Mouse (Mus musculus): ENCODE data around the gene Sirt4. TPM values are rescaled to one million over a fixed set of nuclear protein-coding genes. Genes with fewer than 3 reads are reported as not detected.

The Sirt4 gene
- polyA plus RNA-seq, 1 experiment from 2014 or later, result 6.1 TPM

DNA sequence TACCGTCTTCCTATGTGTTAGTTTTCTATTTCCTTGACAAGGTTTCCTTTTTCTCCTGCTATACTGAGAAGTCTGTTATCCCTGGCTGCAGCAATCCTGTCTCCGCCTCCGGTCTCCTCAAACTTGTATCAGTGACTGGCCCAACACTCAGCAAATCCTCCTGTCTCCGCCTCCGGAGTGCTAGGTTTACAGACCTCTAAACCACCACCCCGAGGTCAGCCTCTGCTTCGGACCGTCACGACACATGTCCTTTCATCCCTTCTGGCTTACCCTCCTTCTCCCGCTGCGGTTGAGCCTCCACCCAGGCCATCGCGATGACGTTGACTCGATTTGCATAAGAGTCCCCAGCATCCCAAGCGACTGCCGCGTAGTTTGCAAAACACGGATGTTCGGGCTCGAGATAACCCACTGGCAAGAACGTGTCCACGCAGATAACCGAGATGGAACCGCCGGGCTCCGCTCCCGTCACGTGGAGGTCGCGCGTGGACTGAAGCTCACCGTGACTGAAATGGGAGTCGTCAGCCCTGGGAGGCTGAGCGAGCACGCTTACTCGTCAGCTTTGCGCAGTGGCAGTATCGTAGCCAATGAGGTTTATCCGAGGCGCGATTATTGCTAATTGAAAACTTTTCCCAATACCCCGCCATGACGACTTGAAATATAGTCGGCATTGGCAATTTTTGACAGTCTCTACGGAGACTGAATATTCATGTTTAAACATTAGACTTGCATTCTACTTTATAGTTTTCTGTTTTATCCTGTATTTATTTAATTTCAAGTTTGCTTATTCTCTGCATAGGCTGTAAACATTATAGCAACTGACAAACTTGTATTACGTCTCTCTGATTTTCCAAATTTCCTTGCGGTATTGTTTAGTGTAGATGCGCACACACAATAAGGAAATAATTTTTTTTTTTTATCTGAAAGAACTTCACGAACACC lies 5.4 kb upstream of the Sirt4 start:
- WGBS (ENCODE audit: insufficient replicate concordance), result under 1% methylated on average over 50 of the region's 50 CpGs
- peak; percentile 81 for ATAC-seq (ENCODE audit: low read depth)
- peak; percentile 84 for DNase-seq

DNA sequence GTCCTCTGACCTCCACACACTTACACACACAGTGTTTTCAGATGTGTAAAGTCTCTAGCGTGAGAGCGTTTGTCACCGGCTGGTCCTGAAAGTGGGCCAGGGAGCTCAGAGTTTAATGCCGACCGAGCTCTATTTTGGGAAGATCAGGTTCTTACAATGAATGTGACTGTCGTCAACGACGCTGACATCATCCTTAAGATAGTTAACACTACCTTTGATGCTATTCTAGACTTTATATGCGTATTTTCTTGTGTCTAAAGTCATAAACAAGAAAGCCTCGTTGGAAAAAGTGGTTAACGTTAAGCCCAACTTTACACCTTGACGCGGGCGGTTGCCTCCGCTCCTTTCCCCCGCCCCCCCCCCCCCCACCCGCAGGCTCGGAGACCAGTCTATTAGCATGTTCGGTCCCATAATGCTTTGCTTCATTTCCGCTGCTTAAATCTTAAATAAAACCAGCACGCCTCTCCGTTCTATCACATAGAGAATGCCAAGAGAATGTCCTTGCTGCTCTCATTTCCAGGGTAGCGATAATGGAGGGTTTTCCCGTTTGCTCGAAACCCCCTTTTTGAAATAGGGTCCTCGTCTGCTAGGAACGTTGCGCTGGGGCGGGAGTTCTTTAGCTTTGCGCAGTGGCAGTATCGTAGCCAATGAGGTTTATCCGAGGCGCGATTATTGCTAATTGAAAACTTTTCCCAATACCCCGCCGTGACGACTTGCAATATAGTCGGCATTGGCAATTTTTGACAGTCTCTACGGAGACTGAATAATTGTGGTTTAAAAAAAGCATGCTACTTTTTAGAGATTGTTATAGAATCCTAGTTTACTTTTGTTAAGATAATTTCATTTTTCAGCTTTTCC lies 4.5 kb upstream of the Sirt4 start:
- under 1% methylated on average over 39 of the region's 39 CpGs for WGBS (ENCODE audit: insufficient replicate concordance)
- H3K9me3 ChIP-seq (replicated peaks), result no peaks in the 10 kb centered on the region
- peaks cover 49% of the 10 kb centered on the region for H3K4me1 ChIP-seq (replicated peaks)
- peak overlapping the region; percentile 79 for H3K9ac ChIP-seq
- H3K4me2 ChIP-seq, result peak overlapping the region; percentile 70
- H3K27me3 ChIP-seq, result 0 out of 2 replicates have a peak, but pooled peaks cover 2% of the 10 kb centered on the region
- peak; percentile 74 for DNase-seq
- H3K27ac ChIP-seq, result peak overlapping the region; percentile 100
- H3K4me3 ChIP-seq (replicated peaks), result peak overlapping the region; percentile 41
- peak; percentile 81 for ATAC-seq (ENCODE audit: low read depth)
- H3K36me3 ChIP-seq, result no peaks in the 10 kb centered on the region

More for the DNA sequence above, 5.4 kb upstream of the Sirt4 start:
- Histone ChIP-seq H3K36me3 (no peaks in the 10 kb centered on the region), H3K27ac (peak overlapping the region; percentile 100), H3K4me3 (replicated peaks) (peak overlapping the region; percentile 41), H3K9me3 (replicated peaks) (no peaks in the 10 kb centered on the region), H3K27me3 (0 out of 2 replicates have a peak, but pooled peaks cover 2% of the 10 kb centered on the region), H3K9ac (peak overlapping the region; percentile 79), H3K4me1 (replicated peaks) (peaks cover 48% of the 10 kb centered on the region), H3K4me2 (peak overlapping the region; percentile 70)

DNA sequence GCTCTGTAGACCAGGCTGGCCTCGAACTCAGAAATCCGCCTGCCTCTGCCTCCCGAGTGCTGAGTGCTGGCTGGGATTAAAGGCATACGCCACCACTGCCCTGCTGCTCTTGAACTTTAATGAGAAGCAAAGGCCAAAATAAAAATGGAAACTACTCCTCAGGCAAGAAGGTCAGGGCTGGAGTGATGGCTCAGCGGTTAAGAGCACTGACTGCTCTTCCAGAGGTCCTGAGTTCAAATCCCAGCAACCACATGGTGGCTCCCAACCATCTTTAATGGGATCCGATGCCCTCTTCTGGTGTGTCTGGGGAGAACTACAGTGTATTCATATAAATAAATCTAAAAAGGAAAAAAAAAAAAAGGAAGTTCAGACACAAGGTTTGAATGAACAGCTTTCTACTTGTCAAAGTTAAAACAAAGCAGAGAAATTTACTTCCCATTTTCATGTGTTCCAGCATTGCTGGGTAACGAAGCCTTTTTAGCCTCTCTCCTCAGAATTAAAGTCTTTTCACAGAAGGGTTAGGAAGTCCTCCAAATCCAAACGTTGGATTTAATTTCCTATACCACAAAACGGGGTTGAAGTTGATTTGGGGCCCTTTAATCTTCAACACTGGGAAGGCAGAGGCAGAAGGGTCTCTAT lies 3.5 kb upstream of the Sirt4 start:
- H3K4me1 ChIP-seq (replicated peaks), result peaks cover 55% of the 10 kb centered on the region
- H3K27me3 ChIP-seq, result no peaks in the 10 kb centered on the region
- no peaks in the 10 kb centered on the region for H3K9me3 ChIP-seq (replicated peaks)
- peak overlapping the region; percentile 81; the same call in 1 of the 2 replicates for H3K27ac ChIP-seq
- ATAC-seq (ENCODE audit: low read depth) (no peak), DNase-seq (no peak)
- no peaks in the 10 kb centered on the region for H3K36me3 ChIP-seq
- 52% methylated on average over 9 of the region's 9 CpGs for WGBS (ENCODE audit: insufficient replicate concordance)
- H3K4me2 ChIP-seq, result peak overlapping the region; percentile 70
- peak overlapping the region; percentile 41; the same call in 1 of the 2 replicates for H3K4me3 ChIP-seq (replicated peaks)
- peak overlapping the region; percentile 79 for H3K9ac ChIP-seq

DNA sequence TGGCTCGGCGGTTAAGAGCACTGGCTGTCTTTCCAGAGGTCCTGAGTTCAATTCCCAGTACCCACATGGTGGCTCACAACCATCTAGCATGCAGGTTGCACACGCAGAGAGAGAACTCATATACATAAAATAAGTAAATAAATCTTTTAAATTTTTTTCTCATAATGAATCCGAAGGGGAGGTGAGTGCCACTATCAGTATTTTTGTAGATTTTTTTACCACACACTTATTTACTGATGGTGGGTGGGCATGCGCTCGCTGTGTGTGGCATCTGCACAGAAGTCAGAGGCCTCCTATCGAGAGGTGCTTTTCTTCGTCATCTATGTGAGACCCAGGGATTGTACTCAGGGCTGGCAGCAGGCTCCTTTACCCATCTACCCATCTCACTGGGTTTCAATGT lies 2.8 kb upstream of the Sirt4 start:
- H3K27me3 ChIP-seq, result no peaks in the 10 kb centered on the region
- no peak overlapping the region for H3K4me2 ChIP-seq
- no peaks in the 10 kb centered on the region for H3K9me3 ChIP-seq (replicated peaks)
- 80% methylated on average over 8 of the region's 8 CpGs for WGBS (ENCODE audit: insufficient replicate concordance)
- H3K4me3 ChIP-seq (replicated peaks), result no peak overlapping the region
- no peak overlapping the region for H3K27ac ChIP-seq
- no peak overlapping the region for H3K9ac ChIP-seq
- H3K36me3 ChIP-seq, result no peaks in the 10 kb centered on the region
- no peak for DNase-seq
- H3K4me1 ChIP-seq (replicated peaks), result peaks cover 54% of the 10 kb centered on the region
- ATAC-seq (ENCODE audit: low read depth), result no peak

DNA sequence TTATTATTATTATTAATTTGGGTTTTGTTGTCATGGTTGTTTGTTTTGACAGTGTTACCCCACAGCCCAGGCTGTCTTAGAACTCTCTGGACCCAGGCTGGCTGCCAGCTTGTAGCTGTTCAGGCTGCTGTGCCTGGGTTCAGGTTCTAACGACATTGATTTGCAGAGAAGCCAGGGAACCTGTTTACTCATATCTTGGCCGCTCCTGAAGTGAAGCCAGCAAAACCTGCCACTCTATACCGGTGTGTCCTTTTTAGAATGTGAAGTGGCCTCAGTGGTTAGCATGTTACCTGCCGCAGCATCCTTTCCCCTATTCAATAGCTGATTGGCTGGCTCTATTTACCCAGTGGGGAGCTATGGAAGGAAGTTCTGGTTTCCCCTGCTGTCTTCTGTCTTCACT lies 2.2 kb upstream of the Sirt4 start:
- H3K4me2 ChIP-seq, result no peak overlapping the region

DNA sequence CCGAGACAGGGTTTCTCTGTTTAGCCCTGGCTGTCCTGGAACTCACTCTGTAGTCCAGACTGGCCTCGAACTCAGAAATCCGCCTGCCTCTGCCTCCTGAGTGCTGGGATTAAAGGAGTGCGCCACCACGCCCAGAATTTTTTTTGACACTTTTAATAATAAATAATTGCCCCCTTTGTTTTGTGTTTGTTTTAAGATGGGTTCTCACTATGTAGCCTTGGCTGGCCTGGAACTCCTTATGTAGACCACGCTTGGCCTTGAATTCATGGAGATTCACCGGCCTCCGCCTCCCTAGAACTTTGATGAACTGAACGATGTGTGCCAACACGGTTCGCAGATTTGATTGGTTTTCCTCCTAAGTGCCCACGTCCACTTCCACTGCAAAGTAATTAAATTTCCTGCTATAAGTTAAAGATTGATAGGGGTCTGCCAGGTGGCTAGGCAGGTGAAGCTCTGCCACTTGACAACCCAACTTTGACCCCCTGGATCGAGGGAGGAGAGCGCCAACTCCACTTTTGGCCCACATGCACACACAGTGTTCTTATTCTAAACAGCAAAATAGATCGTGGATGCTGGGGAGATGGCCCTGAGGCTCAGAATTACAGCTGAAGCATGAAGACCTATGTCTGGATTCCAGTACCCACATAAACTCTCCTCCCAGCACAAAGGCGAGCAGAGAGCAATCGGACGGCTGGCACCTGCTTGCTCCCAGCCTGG lies 1.1 kb upstream of the Sirt4 start:
- H3K9ac ChIP-seq, result no peak overlapping the region
- 81% methylated on average over 18 of the region's 18 CpGs for WGBS (ENCODE audit: insufficient replicate concordance)

More for the DNA sequence above, 2.2 kb upstream of the Sirt4 start:
- no peak for DNase-seq
- no peaks in the 10 kb centered on the region for H3K27me3 ChIP-seq
- no peak overlapping the region for H3K27ac ChIP-seq
- H3K4me3 ChIP-seq (replicated peaks), result no peak overlapping the region
- no peaks in the 10 kb centered on the region for H3K9me3 ChIP-seq (replicated peaks)
- no peaks in the 10 kb centered on the region for H3K36me3 ChIP-seq
- H3K4me1 ChIP-seq (replicated peaks), result peaks cover 48% of the 10 kb centered on the region
- no peak for ATAC-seq (ENCODE audit: low read depth)
- 47% methylated on average over 4 of the region's 4 CpGs for WGBS (ENCODE audit: insufficient replicate concordance)
- H3K9ac ChIP-seq, result no peak overlapping the region

DNA sequence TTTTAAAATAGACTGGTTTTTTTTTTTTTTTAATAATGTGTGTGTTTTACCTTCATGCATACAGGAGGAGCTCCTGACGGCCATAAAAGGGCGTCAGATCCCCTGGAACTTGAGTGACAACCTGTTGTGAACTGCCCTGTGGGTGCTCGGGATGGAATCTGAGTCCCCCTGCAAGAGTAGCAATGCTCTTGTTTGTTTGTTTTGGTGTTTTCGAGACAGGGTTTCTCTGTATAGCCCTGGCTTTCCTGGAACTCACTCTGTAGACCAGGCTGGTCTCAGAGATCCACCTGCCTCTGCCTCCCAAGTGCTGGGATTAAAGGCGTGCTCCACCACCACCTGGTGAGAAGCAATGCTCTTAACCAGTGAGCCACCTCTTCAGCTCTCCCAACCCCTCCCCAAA lies 471 bp upstream of the Sirt4 start:
- DNase-seq, result no peak

More for the DNA sequence above, 1.1 kb upstream of the Sirt4 start:
- no peaks in the 10 kb centered on the region for H3K36me3 ChIP-seq
- no peaks in the 10 kb centered on the region for H3K27me3 ChIP-seq
- no peak overlapping the region for H3K27ac ChIP-seq
- H3K4me3 ChIP-seq (replicated peaks), result no peak overlapping the region
- H3K4me2 ChIP-seq, result 0 out of 2 replicates have a peak overlapping the region, but pooled peaks have one; percentile 0
- H3K4me1 ChIP-seq (replicated peaks), result peaks cover 37% of the 10 kb centered on the region
- ATAC-seq (ENCODE audit: low read depth) (no peak), DNase-seq (no peak)
- H3K9me3 ChIP-seq (replicated peaks), result no peaks in the 10 kb centered on the region

DNA sequence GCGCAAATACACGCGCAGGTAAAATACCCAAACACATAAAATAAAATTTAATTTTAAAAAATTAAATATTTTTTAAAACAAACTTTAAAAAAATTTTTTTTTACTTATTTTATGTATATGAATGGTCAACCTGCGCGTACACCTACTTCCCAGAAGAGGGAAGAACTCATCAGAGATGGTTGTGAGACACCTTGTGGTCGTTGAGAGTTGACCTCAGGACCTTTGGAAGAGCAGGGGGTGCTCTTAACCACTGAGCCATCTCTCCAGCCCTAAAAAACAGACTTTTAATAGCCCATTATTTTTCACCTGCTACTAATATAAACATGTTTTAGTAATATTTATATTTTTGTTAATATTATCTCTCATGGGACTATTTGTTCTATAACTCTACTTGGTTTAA lies 1.1 kb downstream of the Sirt4 start:
- no peak overlapping the region for H3K9ac ChIP-seq
- 51% methylated on average over 6 of the region's 6 CpGs for WGBS (ENCODE audit: insufficient replicate concordance)
- H3K4me3 ChIP-seq (replicated peaks), result no peak overlapping the region
- no peak overlapping the region for H3K27ac ChIP-seq
- peaks cover 30% of the 10 kb centered on the region for H3K4me1 ChIP-seq (replicated peaks)
- H3K27me3 ChIP-seq, result no peaks in the 10 kb centered on the region
- no peaks in the 10 kb centered on the region for H3K9me3 ChIP-seq (replicated peaks)
- DNase-seq (no peak), ATAC-seq (ENCODE audit: low read depth) (no peak)
- H3K4me2 ChIP-seq, result no peak overlapping the region
- no peaks in the 10 kb centered on the region for H3K36me3 ChIP-seq

More for the DNA sequence above, 471 bp upstream of the Sirt4 start:
- peak overlapping the region; percentile 75 for H3K4me2 ChIP-seq
- H3K9me3 ChIP-seq (replicated peaks), result no peaks in the 10 kb centered on the region
- H3K27ac ChIP-seq, result peak overlapping the region; percentile 70; the same call in 1 of the 2 replicates
- peak overlapping the region; percentile 61 for H3K4me3 ChIP-seq (replicated peaks)
- H3K36me3 ChIP-seq, result no peaks in the 10 kb centered on the region
- no peaks in the 10 kb centered on the region for H3K27me3 ChIP-seq
- 47% methylated on average over 5 of the region's 5 CpGs for WGBS (ENCODE audit: insufficient replicate concordance)
- H3K4me1 ChIP-seq (replicated peaks), result peaks cover 38% of the 10 kb centered on the region
- ATAC-seq (ENCODE audit: low read depth), result no peak
- H3K9ac ChIP-seq, result peak overlapping the region; percentile 77

DNA sequence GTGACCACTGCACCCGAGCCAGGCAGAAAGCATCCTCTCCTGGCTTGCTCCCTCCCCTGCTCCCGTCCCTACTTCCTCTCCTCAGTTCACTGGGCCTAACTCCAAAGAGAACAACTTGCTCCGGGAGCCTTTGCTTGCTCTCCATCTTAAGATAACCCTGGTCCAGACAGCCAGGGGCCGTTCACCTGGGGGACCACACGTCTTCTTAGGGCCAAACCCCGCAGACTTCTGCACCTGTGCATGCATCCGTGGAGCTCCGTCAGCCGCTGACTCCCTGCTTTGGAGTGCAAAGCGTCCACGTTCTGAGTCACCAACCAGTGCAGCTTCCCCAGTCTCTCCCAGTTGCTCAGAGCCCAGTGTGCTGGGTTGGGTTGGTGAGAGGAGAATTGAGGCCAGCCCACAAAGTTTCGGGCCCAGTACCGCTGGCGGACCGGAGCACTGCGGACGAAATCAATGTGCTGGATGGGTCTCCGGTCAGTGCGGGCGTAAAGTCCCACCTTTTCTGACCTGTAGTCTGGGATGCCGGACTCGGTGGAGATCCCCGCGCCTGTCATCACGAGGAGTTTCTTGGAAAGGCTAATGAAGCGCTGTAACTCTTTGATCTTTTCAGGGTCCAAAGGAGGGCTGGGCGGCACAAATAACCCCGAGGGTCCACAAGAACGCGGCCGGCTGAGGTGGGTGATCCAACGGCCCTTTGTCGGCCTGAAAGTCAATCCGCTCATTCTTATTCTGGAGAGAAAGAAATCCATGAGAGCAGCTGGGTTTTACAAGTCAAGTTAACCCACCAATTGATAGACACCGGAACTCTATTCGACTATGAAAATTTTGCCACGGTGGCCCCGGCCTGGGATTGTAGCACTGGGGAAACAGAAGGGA lies 1.9 kb downstream of the Sirt4 start:
- no peaks in the 10 kb centered on the region for H3K36me3 ChIP-seq
- H3K9ac ChIP-seq, result no peak overlapping the region
- H3K4me1 ChIP-seq (replicated peaks), result peaks cover 28% of the 10 kb centered on the region
- H3K4me3 ChIP-seq (replicated peaks), result no peak overlapping the region
- no peaks in the 10 kb centered on the region for H3K27me3 ChIP-seq
- H3K9me3 ChIP-seq (replicated peaks), result no peaks in the 10 kb centered on the region
- H3K27ac ChIP-seq, result no peak overlapping the region
- WGBS (ENCODE audit: insufficient replicate concordance), result 72% methylated on average over 38 of the region's 38 CpGs
- no peak overlapping the region for H3K4me2 ChIP-seq
- ATAC-seq (ENCODE audit: low read depth) (no peak), DNase-seq (no peak)

All from liver, embryonic 13.5 days (tissue).